Mouse (Mus musculus) myocyte (in vitro differentiated cells): ENCODE data around the gene Arid1b. TPM values are rescaled to one million over a fixed set of nuclear protein-coding genes. Genes with fewer than 3 reads are reported as not detected.
"Not testable (repeated sequence)": the region's sequence is repeated elsewhere in the genome, so short reads cannot be mapped to it uniquely, and the experiment has no call there.

Experiments used
- H3K27me3 ChIP-seq: one replicate; pipeline ENCODE4 v1.6.1; 2011; ENCODE audit not compliant: control insufficient read depth, insufficient read depth, insufficient read length
- H3K36me3 ChIP-seq: one replicate; pipeline ENCODE4 v1.6.1; 2011; ENCODE audit not compliant: control insufficient read depth, insufficient read depth
- H3K4me2 ChIP-seq: one replicate; pipeline ENCODE4 v1.6.1; 2011; ENCODE audit warnings: low read depth, control low read depth
- H3K4me3 ChIP-seq: one replicate; pipeline ENCODE4 v1.5.1; 2011; ENCODE audit warnings: mild to moderate bottlenecking, control low read depth, moderate library complexity
- H3K79me2 ChIP-seq: one replicate; pipeline ENCODE4 v1.6.1; 2011; ENCODE audit not compliant: control insufficient read depth, insufficient read depth
- H3ac ChIP-seq: one replicate; pipeline ENCODE4 v1.6.1; 2011; ENCODE audit not compliant: control insufficient read depth, insufficient read length
- CEBPB ChIP-seq: IDR thresholded peaks from 2 replicates; pipeline ENCODE4 v1.6.1; 2011; ENCODE audit warnings: mild to moderate bottlenecking, moderate library complexity; ENCODE audit not compliant: poor library complexity, insufficient read depth, severe bottlenecking
- E2F4 ChIP-seq: IDR thresholded peaks from one replicate; pipeline ENCODE4 v1.6.1; 2011; ENCODE audit warnings: mild to moderate bottlenecking, control low read depth, moderate library complexity; ENCODE audit not compliant: insufficient read depth
- MAX ChIP-seq: IDR thresholded peaks from one replicate; pipeline ENCODE4 v1.6.1; 2011; ENCODE audit warnings: low read depth, mild to moderate bottlenecking, control low read depth
- MYOD1 ChIP-seq, 3 experiments: IDR thresholded peaks; one replicate each; pipeline ENCODE4 v1.6.1; 2011; ENCODE audit warnings: control low read depth in 2 of 3, low read depth in 2 of 3, mild to moderate bottlenecking in 2 of 3, moderate library complexity in 1 of 3; ENCODE audit not compliant: insufficient read length in 2 of 3, control insufficient read depth in 1 of 3
- MYOG ChIP-seq, 3 experiments: IDR thresholded peaks; one replicate each; pipeline ENCODE4 v1.6.1; 2011; ENCODE audit warnings: control low read depth in 2 of 3, low read depth in 2 of 3, mild to moderate bottlenecking in 2 of 3; ENCODE audit not compliant: insufficient read length in 2 of 3, control insufficient read depth in 1 of 3, insufficient read depth in 1 of 3
- POLR2A ChIP-seq: IDR thresholded peaks from one replicate; pipeline ENCODE4 v1.6.1; 2011; ENCODE audit warnings: low read depth, mild to moderate bottlenecking, control low read depth, moderate library complexity; ENCODE audit not compliant: insufficient read length
- POLR2AphosphoS2 ChIP-seq: IDR thresholded peaks from one replicate; pipeline ENCODE4 v1.6.1; 2011; ENCODE audit warnings: low read depth, control low read depth; ENCODE audit not compliant: insufficient read length
- REST ChIP-seq: IDR thresholded peaks from one replicate; pipeline ENCODE4 v1.6.1; 2011; ENCODE audit warnings: mild to moderate bottlenecking, control low read depth, moderate library complexity; ENCODE audit not compliant: insufficient read depth, insufficient read length
- SRF ChIP-seq: IDR thresholded peaks from one replicate; pipeline ENCODE4 v1.6.1; 2011; ENCODE audit warnings: low read depth; ENCODE audit not compliant: control insufficient read depth, insufficient read length
- TCF12 ChIP-seq: IDR thresholded peaks from one replicate; pipeline ENCODE4 v1.6.1; 2011; ENCODE audit warnings: mild to moderate bottlenecking, control low read depth; ENCODE audit not compliant: poor library complexity, insufficient read depth, severe bottlenecking
- TCF3 ChIP-seq: IDR thresholded peaks from one replicate; pipeline ENCODE4 v1.6.1; 2011; ENCODE audit warnings: low read depth, control low read depth; ENCODE audit not compliant: insufficient read length
- USF1 ChIP-seq: IDR thresholded peaks from one replicate; pipeline ENCODE4 v1.6.1; 2011; ENCODE audit warnings: low read depth, mild to moderate bottlenecking, control low read depth, moderate library complexity
- polyA plus RNA-seq: library from polyadenylated mRNA; unstranded; fragments of >200 nt; fragmentation: generic; extraction: Trizol; gene quantifications from one replicate; pipeline ENCODE4 v1.2.1, GENCODE M21; 2012; ENCODE audit warnings: missing spikeins

Arid1b gene
- polyA plus RNA-seq, 1 experiment, result 10.9 TPM

GRCm38 (mm10) chr17:5109343-5109742 is 115.2 kb downstream of the Arid1b start:
- Histone ChIP-seq H3K27me3 (no peaks in the 10 kb centered on the region), H3K4me3 (no peak overlapping the region), H3K4me2 (no peak overlapping the region), H3K79me2 (peaks cover 41% of the 10 kb centered on the region), H3K36me3 (no peaks in the 10 kb centered on the region), H3ac (no peak overlapping the region)
- TF ChIP-seq MYOD1 (IDR thresholded peaks at IDR 0.05; ENCODE audit: control insufficient read depth in 1 of 3, insufficient read length in 2 of 3, low read depth in 2 of 3), result no peak
- no peak for TF ChIP-seq CEBPB
- TF ChIP-seq MAX, result no peak
- no peak for TF ChIP-seq TCF12
- TF ChIP-seq POLR2AphosphoS2, result no peak
- TF ChIP-seq POLR2A, result no peak
- no peak for TF ChIP-seq TCF3
- no peak for TF ChIP-seq REST
- no peak for TF ChIP-seq E2F4
- no peak for TF ChIP-seq SRF

- no peak for TF ChIP-seq SRF
- TF ChIP-seq TCF12, result no peak
- no peak for TF ChIP-seq MYOG (IDR thresholded peaks at IDR 0.05; ENCODE audit: control insufficient read depth in 1 of 3, insufficient read depth in 1 of 3, insufficient read length in 2 of 3, low read depth in 2 of 3)
- TF ChIP-seq TCF3, result no peak
- no peak for TF ChIP-seq REST
- no peak for TF ChIP-seq MYOD1 (IDR thresholded peaks at IDR 0.05; ENCODE audit: control insufficient read depth in 1 of 3, insufficient read length in 2 of 3, low read depth in 2 of 3)
- TF ChIP-seq MAX, result no peak
- no peak for TF ChIP-seq POLR2AphosphoS2
- TF ChIP-seq E2F4, result no peak
- TF ChIP-seq CEBPB, result no peak
- TF ChIP-seq USF1, result no peak
- H3ac ChIP-seq, result no peak overlapping the region
- no peaks in the 10 kb centered on the region for H3K27me3 ChIP-seq
- H3K36me3 ChIP-seq, result no peaks in the 10 kb centered on the region
- H3K4me3 ChIP-seq, result no peak overlapping the region
- H3K4me2 ChIP-seq, result no peak overlapping the region
- peaks cover 33% of the 10 kb centered on the region for H3K79me2 ChIP-seq
Measured at GRCm38 (mm10) chr17:5110159-5110558, 116.0 kb downstream of the Arid1b start.

- peaks cover 27% of the 10 kb centered on the region for H3K79me2 ChIP-seq
- not testable (repeated sequence) for H3K4me2 ChIP-seq, H3K27me3 ChIP-seq, H3K4me3 ChIP-seq, H3ac ChIP-seq, H3K36me3 ChIP-seq
Measured at GRCm38 (mm10) chr17:5110981-5111380, 116.8 kb downstream of the Arid1b start.

- H3K4me2 ChIP-seq, result no peak overlapping the region
- TF ChIP-seq SRF (no peak), TCF12 (no peak), USF1 (no peak), CEBPB (no peak), TCF3 (no peak), POLR2A (no peak), POLR2AphosphoS2 (no peak), MAX (no peak), REST (no peak)
- no peak overlapping the region for H3ac ChIP-seq
- H3K79me2 ChIP-seq, result peaks cover 28% of the 10 kb centered on the region
- H3K4me3 ChIP-seq, result no peak overlapping the region
- H3K36me3 ChIP-seq, result no peaks in the 10 kb centered on the region
- no peaks in the 10 kb centered on the region for H3K27me3 ChIP-seq
Measured at GRCm38 (mm10) chr17:5112116-5112515, 118.0 kb downstream of the Arid1b start.

- H3K79me2 ChIP-seq, result peaks cover 40% of the 10 kb centered on the region
- H3K4me2 ChIP-seq, result no peak overlapping the region
- H3ac ChIP-seq, result no peak overlapping the region
- H3K36me3 ChIP-seq, result no peaks in the 10 kb centered on the region
- H3K27me3 ChIP-seq, result no peaks in the 10 kb centered on the region
- H3K4me3 ChIP-seq, result no peak overlapping the region
- TF ChIP-seq E2F4 (no peak), MYOD1 (IDR thresholded peaks at IDR 0.05; ENCODE audit: control insufficient read depth in 1 of 3, insufficient read length in 2 of 3, low read depth in 2 of 3) (peak in 1 of 3 experiments; percentile 14)
Measured at GRCm38 (mm10) chr17:5115952-5116351, 121.8 kb downstream of the Arid1b start.

GRCm38 (mm10) chr17:5116990-5117389 is 122.9 kb downstream of the Arid1b start:
- no peak overlapping the region for H3K4me3 ChIP-seq

More at GRCm38 (mm10) chr17:5116990-5117389, 122.9 kb downstream of the Arid1b start:
- Histone ChIP-seq H3K36me3 (no peaks in the 10 kb centered on the region), H3ac (no peak overlapping the region), H3K4me2 (no peak overlapping the region), H3K79me2 (peaks cover 50% of the 10 kb centered on the region), H3K27me3 (no peaks in the 10 kb centered on the region)
- TF ChIP-seq MAX (no peak), TCF3 (no peak), MYOD1 (IDR thresholded peaks at IDR 0.05; ENCODE audit: control insufficient read depth in 1 of 3, insufficient read length in 2 of 3, low read depth in 2 of 3) (no peak), SRF (no peak), POLR2AphosphoS2 (no peak), E2F4 (no peak), TCF12 (no peak), MYOG (IDR thresholded peaks at IDR 0.05; ENCODE audit: control insufficient read depth in 1 of 3, insufficient read depth in 1 of 3, insufficient read length in 2 of 3, low read depth in 2 of 3) (no peak), POLR2A (no peak), USF1 (no peak), CEBPB (no peak), REST (no peak)
